Mouse (Mus musculus) inflammation-experienced regulatory T-cells, adult 6 months (primary cell): ENCODE measurements around the gene Cyp4f13. TPM values are rescaled to one million over a fixed set of nuclear protein-coding genes. Genes with fewer than 3 reads are reported as not detected.
A peak's percentile ranks its signal among the peaks of the same experiment; 100 is the strongest.

ENCODE experiments used
- ATAC-seq: one replicate; pipeline ENCODE4 v1.8.0; 2017
- polyA plus RNA-seq, 3 experiments: library from polyadenylated mRNA; unstranded; fragments of 100-300 nt; shearing (Covaris generic); gene quantifications; one replicate each; pipeline ENCODE4 v1.2.1; 2017

The Cyp4f13 gene
- polyA plus RNA-seq, 3 experiments from 2014 or later: 14.5 to 83.3 (median 55.8) TPM

GRCm38 (mm10) chr17:32904414-32904813, 42.8 kb downstream of the Cyp4f13 start:
- ATAC-seq: no peak

DNA sequence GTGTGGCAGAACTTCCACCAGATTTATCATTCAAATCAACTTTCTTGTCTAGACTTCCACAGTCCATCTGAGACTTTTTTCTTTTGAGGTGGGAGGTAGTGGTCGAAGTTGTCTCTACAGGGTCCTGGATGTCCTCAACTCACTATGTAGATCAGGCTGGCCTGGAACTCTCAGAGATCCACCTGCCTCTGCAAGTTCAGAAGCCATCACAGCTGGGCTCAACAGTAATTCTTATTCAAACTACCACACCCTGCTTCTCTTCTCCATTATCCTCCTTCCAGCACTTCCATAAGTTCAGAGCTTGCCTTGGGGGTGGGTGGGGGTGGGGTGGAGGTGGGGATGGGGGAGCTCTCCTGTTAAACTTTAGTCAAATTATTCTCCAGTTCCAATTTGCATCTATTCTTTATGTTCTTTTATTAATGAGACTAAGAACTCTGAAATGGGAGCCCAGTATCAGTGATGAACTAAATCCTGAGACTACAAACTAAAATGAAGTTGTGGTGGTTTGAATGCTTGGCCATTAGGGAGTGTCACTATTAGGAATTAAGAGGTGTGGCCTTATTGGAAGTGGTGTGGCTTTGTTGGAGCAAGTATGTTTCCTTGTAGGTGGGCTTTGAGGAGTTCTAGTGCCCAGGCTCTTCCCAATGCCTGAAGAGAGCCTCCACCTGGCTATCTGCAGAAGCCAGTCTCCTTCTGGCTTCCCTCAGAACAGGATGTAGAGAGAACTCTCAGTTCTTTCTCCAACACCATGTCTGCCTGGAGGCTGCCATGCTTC, 45.3 kb downstream of the Cyp4f13 start:
- ATAC-seq: no peak

GRCm38 (mm10) chr17:32895421-32895820, 51.8 kb downstream of the Cyp4f13 start:
- ATAC-seq: no peak

GRCm38 (mm10) chr17:32893901-32894300, 53.3 kb downstream of the Cyp4f13 start:
- ATAC-seq: no peak

- peak; percentile 92 for ATAC-seq
Observed at GRCm38 (mm10) chr17:32891239-32892180, 55.7 kb downstream of the Cyp4f13 start, which contains the start of gene Zfp870. Zfp870 (minus strand) TSS chr17:32891642.

GRCm38 (mm10) chr17:32890852-32891238, 56.4 kb downstream of the Cyp4f13 start:
- ATAC-seq: peak; percentile 19

DNA sequence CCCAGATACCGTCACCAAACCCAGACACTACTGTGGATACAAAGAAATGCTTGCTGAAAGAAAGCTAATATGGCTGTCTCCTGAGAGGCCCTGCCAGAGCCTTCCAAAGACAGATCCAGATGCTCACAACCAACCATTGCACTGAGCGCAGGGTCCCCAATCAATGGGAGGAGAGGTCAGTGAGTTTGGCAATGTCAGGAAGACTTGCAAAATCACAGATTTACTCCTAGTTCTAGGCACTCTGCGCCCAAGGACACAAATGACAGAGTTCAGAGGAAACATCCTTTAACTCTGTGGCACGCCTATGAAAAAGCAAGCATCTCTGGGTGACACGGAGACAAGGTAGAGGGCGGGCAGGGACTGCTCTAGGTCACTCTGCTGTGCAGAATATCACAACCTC, 57.6 kb downstream of the Cyp4f13 start:
- no peak for ATAC-seq

- ATAC-seq: peak; percentile 77
Observed at GRCm38 (mm10) chr17:32880320-32881218, 66.6 kb downstream of the Cyp4f13 start.

- ATAC-seq: no peak
Observed at GRCm38 (mm10) chr17:32878773-32879172, 68.4 kb downstream of the Cyp4f13 start.

- ATAC-seq: no peak
Observed at GRCm38 (mm10) chr17:32877471-32878171, 69.6 kb downstream of the Cyp4f13 start.

Other genes with a start within 250 kb of the Cyp4f13 start
- gene Zfp871, start 159.1 kb downstream of the Cyp4f13 start, polyA plus RNA-seq: 10 to 100 TPM; 36.0 to 59.7 (median 40.2) TPM
- gene Zfp811, start 137.5 kb downstream of the Cyp4f13 start, polyA plus RNA-seq: under 1 TPM in 2 of 3 experiments, not detected in 1; 0.52 to 0.62 TPM
- gene Zfp799, start 117.1 kb downstream of the Cyp4f13 start, polyA plus RNA-seq: 1 to 10 TPM; 5.2 to 8.0 (median 7.6) TPM
- gene Zfp870, start 55.8 kb downstream of the Cyp4f13 start, polyA plus RNA-seq: 10 to 100 TPM in 2 of 3 experiments, 1 to 10 TPM in 1; 9.1 to 12.9 (median 10.7) TPM
- gene Cyp4f14, start 30.1 kb downstream of the Cyp4f13 start, polyA plus RNA-seq: not detected
- 10 to 100 TPM; 23.9 to 28.3 (median 25.7) TPM for gene Zfp472, start 18.4 kb upstream of the Cyp4f13 start, polyA plus RNA-seq
- gene Zfp952, start 45.7 kb upstream of the Cyp4f13 start, polyA plus RNA-seq: 10 to 100 TPM; 14.5 to 20.2 (median 17.4) TPM
- 10 to 100 TPM in 1 of 3 experiments, 1 to 10 TPM in 2; 8.7 to 11.9 (median 8.9) TPM for gene Zfp763, start 86.0 kb upstream of the Cyp4f13 start, polyA plus RNA-seq
- gene 4921501E09Rik, start 120.7 kb upstream of the Cyp4f13 start, polyA plus RNA-seq: not detected
- 1 to 10 TPM; 6.0 to 7.3 (median 6.3) TPM for gene Zfp563, start 141.9 kb upstream of the Cyp4f13 start, polyA plus RNA-seq
- gene Morc2b, start 192.3 kb upstream of the Cyp4f13 start, polyA plus RNA-seq: not detected
- not detected for gene Olfr55, start 221.0 kb upstream of the Cyp4f13 start, polyA plus RNA-seq
- gene Olfr239, start 243.9 kb upstream of the Cyp4f13 start, polyA plus RNA-seq: not detected